Mouse (Mus musculus) liver, embryonic 11.5 days (tissue): Measurements from ENCODE around the gene Slc29a1. TPM values are rescaled to one million over a fixed set of nuclear protein-coding genes. Genes with fewer than 3 reads are reported as not detected.

ENCODE experiments used
- ATAC-seq: fragments of 200-750 bp; cut with Nextera tagmentation; replicated peaks from 2 replicates; pipeline ENCODE4 v1.8.0; 2017; ENCODE audit warnings: moderate number of reproducible peaks, mild to moderate bottlenecking, moderate TSS enrichment, moderate library complexity; ENCODE audit not compliant: low FRiP score
- DNase-seq: peaks from one replicate; pipeline ENCODE4 v3.0.0-alpha.2; 2017; ENCODE audit warnings: low spot score
- H3K27ac ChIP-seq: fragments of 300-500 bp; sonication (generic); 2 replicates; pipeline ENCODE4 v1.5.1; 2014; ENCODE audit warnings: mild to moderate bottlenecking, low read depth, low read length, control low read depth
- H3K27me3 ChIP-seq: fragments of 300-500 bp; sonication (generic); replicated peaks from 2 replicates; pipeline ENCODE4 v1.6.1; 2014; ENCODE audit warnings: low read length, mixed read lengths; ENCODE audit not compliant: control insufficient read depth, insufficient read depth
- H3K36me3 ChIP-seq: fragments of 300-500 bp; sonication (generic); 2 replicates; pipeline ENCODE4 v1.6.1; 2014; ENCODE audit warnings: mild to moderate bottlenecking, low read length, moderate library complexity, mixed read lengths; ENCODE audit not compliant: control insufficient read depth, insufficient read depth
- H3K4me1 ChIP-seq: fragments of 300-500 bp; sonication (generic); replicated peaks from 2 replicates; pipeline ENCODE4 v1.6.1; 2014; ENCODE audit warnings: low read length, mixed read lengths; ENCODE audit not compliant: control insufficient read depth, insufficient read depth
- H3K4me2 ChIP-seq: fragments of 300-500 bp; sonication (generic); 2 replicates; pipeline ENCODE4 v1.6.1; 2014; ENCODE audit warnings: mild to moderate bottlenecking, control low read depth, moderate library complexity
- H3K4me3 ChIP-seq: fragments of 300-500 bp; sonication (generic); 2 replicates; pipeline ENCODE4 v1.5.1; 2014; ENCODE audit warnings: low read depth, low read length, control low read depth
- H3K9ac ChIP-seq: fragments of 300-500 bp; sonication (generic); 2 replicates; pipeline ENCODE4 v1.6.1; 2014; ENCODE audit warnings: low read depth, low read length, control low read depth
- H3K9me3 ChIP-seq: fragments of 300-500 bp; sonication (generic); 2 replicates; pipeline ENCODE4 v1.6.1; 2016; ENCODE audit warnings: low read length, inconsistent platforms, mixed read lengths; ENCODE audit not compliant: control insufficient read depth
- WGBS: fragments of 180-500 bp; shearing (Covaris S2); extraction: QIAGEN DNeasy Blood & Tissue Kit; methylation state at CpG from one replicate; pipeline ENCODE4 v1.1.7; 2014; 5-methylcytosine and 5-hydroxymethylcytosine counted together
- polyA plus RNA-seq: library from polyadenylated mRNA; unstranded; fragments of >200 nt; fragmentation: Nextera tagmentation; extraction: Ambion mirVana; gene quantifications from 2 replicates; pipeline ENCODE4 v1.2.1, GENCODE M21; 2014

The Slc29a1 gene
- 277 and 325 TPM in 2 replicates for polyA plus RNA-seq

DNA sequence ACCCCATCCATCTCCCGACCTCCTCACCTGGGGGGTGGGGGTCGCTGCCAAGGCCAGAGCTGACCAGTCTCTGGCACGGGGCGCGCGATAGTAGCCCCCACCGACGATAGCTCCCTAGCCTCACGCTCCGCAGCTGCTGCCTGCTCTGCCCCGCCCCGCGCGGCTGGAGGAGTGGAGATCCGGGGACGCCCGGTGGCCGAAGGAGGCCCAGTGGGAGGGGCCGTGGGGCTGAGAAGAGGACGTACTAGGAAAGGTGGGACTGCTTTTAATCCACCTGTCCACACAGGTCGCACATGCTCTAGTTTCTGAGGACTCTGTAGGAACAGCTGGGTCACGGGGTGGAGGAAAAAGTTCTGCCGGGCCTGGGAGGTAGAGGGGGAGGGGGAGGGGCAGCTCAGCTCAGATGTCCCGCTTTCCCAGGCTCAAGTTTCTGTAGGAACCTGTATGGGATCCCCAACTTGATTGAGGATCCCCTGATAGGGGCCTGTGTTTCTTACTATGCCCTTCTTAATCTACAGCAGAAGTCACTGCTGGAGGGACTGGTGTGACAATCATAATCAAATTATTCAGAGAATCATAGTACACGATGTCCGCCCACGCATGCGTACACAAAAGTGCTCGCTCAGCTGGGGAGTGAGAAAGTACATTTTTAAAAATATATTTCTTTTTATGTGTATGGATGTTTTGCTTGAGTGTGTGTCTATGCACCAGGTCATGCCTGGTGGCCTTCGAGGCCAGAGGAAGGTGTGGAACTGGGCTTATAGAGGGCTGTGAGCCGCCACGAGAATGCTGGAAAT is at the start of gene Slc29a1:
TSS of gene Slc29a1 (minus strand) at position 161 of the 797 bp plus-strand sequence.
- 19% methylated on average over 32 of the region's 32 CpGs for WGBS
- Histone ChIP-seq H3K4me2 (peak within 1 kb of the TSS; percentile 77), H3K4me3 (peak within 1 kb of the TSS; percentile 49), H3K4me1 (peaks cover 60% of the 10 kb centered on the region), H3K36me3 (no peaks in the 10 kb centered on the region), H3K27ac (no peak within 1 kb of the TSS; the same call in 1 of the 2 replicates), H3K9me3 (no peaks in the 10 kb centered on the region), H3K27me3 (peaks cover 10% of the 10 kb centered on the region), H3K9ac (peak within 1 kb of the TSS; percentile 57)
- DNase-seq (no peak), ATAC-seq (peak; percentile 32; the same call in 1 of the 2 replicates)

DNA sequence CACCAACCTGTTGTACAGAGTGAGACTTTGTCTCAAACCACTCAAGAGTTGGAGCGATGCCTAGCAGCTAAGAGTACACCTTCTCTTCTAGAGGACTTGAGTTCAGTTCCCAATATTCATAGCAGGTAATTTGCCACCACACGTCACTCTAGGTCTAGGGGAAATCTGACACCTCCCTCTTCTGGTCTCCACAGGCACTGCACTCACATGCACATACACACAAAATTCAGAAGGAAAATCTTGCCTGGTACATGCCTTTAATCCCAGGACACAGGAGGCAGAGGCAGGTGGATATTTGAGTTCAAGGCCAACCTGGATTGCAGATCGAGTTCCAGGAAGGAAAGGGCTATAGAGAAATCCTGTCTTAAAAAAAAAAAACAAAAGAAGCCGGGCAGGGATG is 44.8 kb upstream of the Slc29a1 start:
- H3K4me2 ChIP-seq: no peak overlapping the region
- peaks cover 4% of the 10 kb centered on the region for H3K9me3 ChIP-seq
- no peak for ATAC-seq

DNA sequence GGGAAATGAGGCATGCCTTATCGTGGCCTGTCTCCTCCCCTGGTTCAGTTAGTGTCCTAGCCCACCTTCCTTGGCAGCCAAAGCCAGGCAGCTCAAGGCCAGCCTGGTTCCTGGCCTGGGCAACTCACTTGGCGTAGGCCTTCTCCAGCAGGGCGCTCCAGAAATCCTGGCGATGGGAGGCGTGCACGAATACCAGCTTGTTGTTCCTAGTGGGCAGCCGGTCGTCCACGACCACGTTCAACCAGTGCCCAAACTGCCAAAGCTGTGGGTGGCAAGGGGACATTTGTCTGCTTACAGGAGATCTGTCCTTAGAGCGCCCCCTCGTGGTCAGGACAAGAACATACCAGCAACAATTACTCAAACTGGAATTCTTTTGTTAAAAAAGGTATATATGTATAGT is 43.3 kb upstream of the Slc29a1 start:
- no peaks in the 10 kb centered on the region for H3K27me3 ChIP-seq
- 20% methylated on average over 12 of the region's 12 CpGs for WGBS
- no peak overlapping the region for H3K4me2 ChIP-seq
- H3K4me3 ChIP-seq: no peak overlapping the region
- peaks cover 4% of the 10 kb centered on the region for H3K9me3 ChIP-seq
- ATAC-seq (no peak), DNase-seq (peak; percentile 65)
- no peak overlapping the region for H3K27ac ChIP-seq
- H3K36me3 ChIP-seq: no peaks in the 10 kb centered on the region
- H3K4me1 ChIP-seq: no peaks in the 10 kb centered on the region
- no peak overlapping the region for H3K9ac ChIP-seq

More for the DNA sequence above, 44.8 kb upstream of the Slc29a1 start:
- H3K27me3 ChIP-seq: no peaks in the 10 kb centered on the region
- no peak overlapping the region for H3K27ac ChIP-seq
- no peaks in the 10 kb centered on the region for H3K4me1 ChIP-seq
- no peaks in the 10 kb centered on the region for H3K36me3 ChIP-seq
- no peak overlapping the region for H3K4me3 ChIP-seq
- H3K9ac ChIP-seq: no peak overlapping the region
- no peak for DNase-seq
- 87% methylated on average over 4 of the region's 4 CpGs for WGBS

DNA sequence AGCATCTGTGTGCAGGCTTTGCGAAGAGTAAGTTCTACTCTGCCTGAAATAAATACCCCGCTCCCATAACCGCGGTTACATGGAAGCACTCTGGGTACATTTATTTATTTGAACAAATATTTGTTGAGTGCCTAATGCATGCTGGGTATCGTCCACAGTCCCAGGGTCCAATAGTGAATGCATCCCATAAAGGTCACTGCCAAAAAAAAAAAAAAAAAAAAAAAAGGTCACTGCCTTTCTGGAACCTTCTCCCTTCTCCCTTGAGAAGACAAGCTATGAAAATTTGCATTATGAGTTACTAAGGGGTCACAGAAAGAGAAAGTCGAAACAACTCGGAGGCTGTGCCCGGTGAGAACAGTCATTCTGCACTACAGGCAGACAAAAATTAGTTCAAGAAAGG is 42.6 kb upstream of the Slc29a1 start:
- Histone ChIP-seq H3K4me2 (no peak overlapping the region), H3K36me3 (no peaks in the 10 kb centered on the region), H3K27ac (no peak overlapping the region), H3K9me3 (peaks cover 4% of the 10 kb centered on the region), H3K9ac (no peak overlapping the region), H3K27me3 (no peaks in the 10 kb centered on the region), H3K4me1 (no peaks in the 10 kb centered on the region), H3K4me3 (no peak overlapping the region)
- 84% methylated on average over 8 of the region's 8 CpGs for WGBS
- ATAC-seq (no peak), DNase-seq (no peak)

DNA sequence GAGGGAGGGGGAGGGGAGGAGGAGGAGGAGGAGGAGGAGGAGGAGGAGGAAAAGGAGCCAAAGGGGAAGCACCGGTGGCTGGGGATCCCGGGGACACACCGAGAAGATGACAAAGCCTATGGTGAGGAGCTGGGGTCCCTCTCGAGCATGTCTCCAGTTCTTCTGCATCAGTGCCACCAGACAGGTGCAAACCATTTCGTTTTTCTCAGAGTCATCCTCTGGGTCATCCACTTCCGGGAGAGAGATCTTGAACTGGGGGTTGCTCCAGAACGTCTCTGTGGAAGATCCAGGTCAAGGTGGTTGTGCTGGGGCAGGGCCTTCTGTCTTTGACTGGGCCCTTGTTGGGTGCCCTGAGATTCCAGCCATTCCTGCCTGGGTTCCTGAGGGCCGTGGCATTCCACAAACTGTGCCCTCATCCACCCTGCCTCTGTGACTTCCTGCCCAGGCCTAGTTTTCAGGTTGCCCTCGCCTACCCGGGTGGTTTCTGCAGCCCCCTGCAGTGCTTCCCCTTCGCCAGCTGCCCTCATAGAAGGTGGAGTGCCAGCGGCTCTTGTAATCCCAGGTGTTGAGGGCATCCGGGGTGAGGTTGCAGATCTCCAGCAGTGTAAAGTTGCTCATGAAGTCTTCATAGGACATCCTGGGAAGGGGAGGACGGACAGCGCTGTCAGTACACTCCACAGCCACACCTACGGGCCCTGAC is 39.3 kb upstream of the Slc29a1 start:
- ATAC-seq (no peak), DNase-seq (no peak)
- Histone ChIP-seq H3K4me1 (no peaks in the 10 kb centered on the region), H3K27ac (no peak overlapping the region), H3K9me3 (no peaks in the 10 kb centered on the region), H3K9ac (no peak overlapping the region), H3K27me3 (no peaks in the 10 kb centered on the region), H3K36me3 (no peaks in the 10 kb centered on the region), H3K4me2 (no peak overlapping the region), H3K4me3 (no peak overlapping the region)
- WGBS: 69% methylated on average over 16 of the region's 16 CpGs

DNA sequence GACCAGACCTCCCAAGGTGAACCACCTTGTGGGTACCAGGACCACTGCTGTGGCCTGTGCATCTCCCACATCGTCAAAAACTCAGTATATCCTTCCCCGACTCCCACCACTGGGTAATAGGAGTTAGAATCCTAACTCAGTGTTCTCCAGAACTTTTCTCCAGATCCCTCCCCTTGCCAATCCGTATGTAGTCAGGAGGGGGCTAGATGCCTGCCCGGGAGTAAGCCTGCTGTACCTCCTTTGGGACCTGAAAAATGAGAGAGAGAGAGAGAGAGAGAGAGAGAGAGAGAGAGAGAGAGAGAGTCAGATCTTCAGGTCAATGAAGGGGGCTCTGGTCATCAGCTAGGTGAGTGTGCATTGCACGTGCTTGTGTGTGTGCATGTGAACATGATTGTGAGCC is 34.6 kb upstream of the Slc29a1 start:
- H3K4me3 ChIP-seq: no peak overlapping the region
- 76% methylated on average over 5 of the region's 5 CpGs for WGBS
- H3K4me2 ChIP-seq: no peak overlapping the region
- ATAC-seq: no peak
- H3K27ac ChIP-seq: no peak overlapping the region
- no peak for DNase-seq
- no peak overlapping the region for H3K9ac ChIP-seq
- peaks cover 2% of the 10 kb centered on the region; the same call in 1 of the 2 replicates for H3K27me3 ChIP-seq
- no peaks in the 10 kb centered on the region for H3K36me3 ChIP-seq
- peaks cover 17% of the 10 kb centered on the region for H3K4me1 ChIP-seq
- no peaks in the 10 kb centered on the region for H3K9me3 ChIP-seq

DNA sequence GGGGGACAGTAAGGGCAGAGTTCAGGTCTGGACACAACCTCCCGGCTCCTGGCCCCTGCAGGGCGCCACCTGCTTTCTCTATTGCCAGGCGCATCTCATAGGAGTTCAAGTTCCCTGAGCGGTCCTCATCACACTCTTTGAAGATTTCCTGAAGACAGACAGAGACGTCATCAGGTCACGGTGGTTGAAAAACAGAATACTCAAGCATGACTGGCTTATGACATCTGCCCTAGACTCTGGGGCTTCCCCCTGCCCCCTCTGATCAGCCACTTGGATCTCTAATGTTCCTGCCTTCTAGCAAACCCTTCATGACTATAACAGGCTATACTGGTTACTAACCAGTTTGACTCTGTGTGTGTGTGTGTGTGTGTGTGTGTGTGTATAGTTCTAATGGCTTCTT is 32.5 kb upstream of the Slc29a1 start:
- Histone ChIP-seq H3K4me1 (peaks cover 18% of the 10 kb centered on the region), H3K9me3 (no peaks in the 10 kb centered on the region), H3K4me2 (no peak overlapping the region), H3K4me3 (no peak overlapping the region), H3K9ac (no peak overlapping the region), H3K27me3 (peaks cover 2% of the 10 kb centered on the region; the same call in 1 of the 2 replicates), H3K36me3 (no peaks in the 10 kb centered on the region), H3K27ac (no peak overlapping the region)
- ATAC-seq (no peak), DNase-seq (no peak)
- WGBS: 73% methylated on average over 6 of the region's 6 CpGs

DNA sequence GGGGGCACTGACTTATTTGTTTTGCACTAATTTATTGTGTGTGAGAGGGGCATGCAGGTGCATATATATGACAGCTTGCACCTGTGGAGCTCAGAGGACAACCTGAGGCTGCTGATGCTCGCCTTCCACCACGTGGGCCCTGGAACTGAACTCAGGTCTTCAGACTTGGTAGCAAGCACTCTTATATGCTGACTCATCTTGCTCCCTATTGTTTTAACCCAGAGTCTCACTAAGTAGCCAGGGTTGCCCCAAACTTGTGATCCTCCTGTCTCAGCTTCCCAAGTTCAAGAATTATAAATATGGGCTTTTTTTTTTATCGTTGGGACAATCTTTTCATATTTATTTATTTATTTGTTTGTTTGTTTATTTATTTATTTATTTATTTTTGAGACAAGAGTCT is 31.6 kb upstream of the Slc29a1 start:
- ATAC-seq (no peak), DNase-seq (no peak)
- no peak overlapping the region for H3K4me2 ChIP-seq
- no peak overlapping the region for H3K4me3 ChIP-seq
- 56% methylated on average over 3 of the region's 3 CpGs for WGBS
- H3K27ac ChIP-seq: no peak overlapping the region
- H3K9ac ChIP-seq: no peak overlapping the region
- H3K27me3 ChIP-seq: peaks cover 2% of the 10 kb centered on the region; the same call in 1 of the 2 replicates
- no peaks in the 10 kb centered on the region for H3K9me3 ChIP-seq
- no peaks in the 10 kb centered on the region for H3K36me3 ChIP-seq
- H3K4me1 ChIP-seq: peaks cover 18% of the 10 kb centered on the region
